In the genomic region with DNA sequence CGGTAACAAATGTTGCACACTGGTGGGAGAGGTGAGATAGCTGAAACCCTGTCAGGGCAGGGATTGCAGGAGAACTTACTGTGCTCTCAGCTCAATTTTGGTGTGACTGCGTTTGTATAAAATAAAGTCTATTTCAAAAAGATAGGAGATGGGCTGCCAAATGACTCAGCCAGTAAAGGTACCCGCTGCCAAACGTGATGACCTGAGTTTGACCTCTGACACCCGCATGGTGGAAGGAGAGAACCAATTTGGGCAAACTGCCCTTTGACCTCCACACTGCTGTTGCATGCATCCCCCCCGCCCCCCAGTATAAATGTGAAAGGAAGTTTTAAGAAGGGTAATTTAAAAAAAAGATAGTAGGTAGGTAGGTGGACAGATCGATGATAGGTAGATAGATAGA, we compare ENCODE assay signal across 18 mouse cellular contexts.
"Had no signal": no experiment of that assay in that cellular context is flagged by ENCODE, and none has a peak within 500 bp of the region (broad histone marks: within the 10 kb centered on the region; RNA-seq: fewer than 3 reads in every experiment).

No protein-coding gene starts in this region.

- H3K9me3 ChIP-seq: midbrain, embryonic 10.5 days; midbrain, embryonic 12.5 days; neural tube, embryonic 13.5 days; neural tube, embryonic 15.5 days had no signal

- H3K27me3 ChIP-seq: midbrain, embryonic 12.5 days; neural tube, embryonic 13.5 days; neural tube, embryonic 15.5 days had no signal

- H3K4me2 ChIP-seq: lung, embryonic 14.5 days; midbrain, embryonic 12.5 days; neural tube, embryonic 13.5 days; neural tube, embryonic 15.5 days had no signal

- H3K36me3 ChIP-seq: midbrain, embryonic 10.5 days; midbrain, embryonic 12.5 days; neural tube, embryonic 13.5 days; neural tube, embryonic 15.5 days had no signal

- H3K27ac ChIP-seq: midbrain, embryonic 10.5 days; midbrain, embryonic 12.5 days; neural tube, embryonic 13.5 days; neural tube, embryonic 15.5 days had no signal

- H3K4me3 ChIP-seq: midbrain, embryonic 10.5 days; midbrain, embryonic 12.5 days; myocyte; neural tube, embryonic 13.5 days; neural tube, embryonic 15.5 days had no signal

- H3K4me1 ChIP-seq: midbrain, embryonic 12.5 days; neural tube, embryonic 13.5 days; neural tube, embryonic 15.5 days had no signal

- H3K9ac ChIP-seq: lung, embryonic 14.5 days; midbrain, embryonic 12.5 days; neural tube, embryonic 13.5 days; neural tube, embryonic 15.5 days had no signal

- ATAC-seq: midbrain, embryonic 16.5 days had no signal

- DNase-seq: lung, adult 18-20 months; lung, embryonic 14.5 days; lung, postnatal 10 days; lung, postnatal 4 days; midbrain, embryonic 14.5 days; retina, postnatal 1 day; right cerebral cortex, postnatal 25 days; right cerebral cortex, postnatal 4 days; spleen, adult 18-20 months; thymus, adult 18-20 months; thymus, postnatal 14 days; thymus, postnatal 36 days had no signal
